Mouse (Mus musculus): ENCODE measurements at regions not wholly inside any gene's neighbourhood (a gene's known extent, or its start where the extent isn't known, plus 50 kb on each side); places are given as distances from the start of the nearest gene placed in this dataset.

DNA sequence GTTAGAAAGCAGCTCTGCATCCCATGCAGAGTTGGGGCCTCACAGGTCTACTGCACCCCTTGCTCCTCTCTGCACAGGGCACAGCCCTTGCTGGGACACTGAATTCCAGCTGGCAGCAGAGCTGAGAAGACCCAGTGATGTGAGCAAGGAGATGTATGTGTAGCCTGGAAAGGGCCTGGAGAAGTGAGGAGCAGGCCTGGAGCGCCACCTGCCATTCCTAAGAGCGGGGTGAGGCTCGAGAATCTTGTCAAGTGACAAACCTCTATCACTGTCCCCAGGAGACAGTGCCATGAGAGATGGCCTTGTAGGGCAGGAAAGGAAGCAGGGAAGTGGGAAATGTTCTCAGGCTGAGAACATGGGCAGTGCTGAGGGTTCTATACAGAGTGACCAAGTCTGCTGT lies 59.6 kb upstream of the Lgalsl start:
- no peak for TF ChIP-seq CEBPB (IDR thresholded peaks at IDR 0.05; ENCODE audit: low read depth)
- TF ChIP-seq CTCF (IDR thresholded peaks at IDR 0.05; ENCODE audit: control insufficient read depth, insufficient read depth, insufficient read length) = no peak
- TF ChIP-seq USF1 (IDR thresholded peaks at IDR 0.05; ENCODE audit: low read depth) = no peak

Measured in C2C12 (cell line).